Mouse (Mus musculus): ENCODE results near the gene Shank1. TPM values are rescaled to one million over a fixed set of nuclear protein-coding genes. Genes with fewer than 3 reads are reported as not detected.

Gene Shank1
- polyA plus RNA-seq, 1 experiment, result 0.07 TPM

DNA sequence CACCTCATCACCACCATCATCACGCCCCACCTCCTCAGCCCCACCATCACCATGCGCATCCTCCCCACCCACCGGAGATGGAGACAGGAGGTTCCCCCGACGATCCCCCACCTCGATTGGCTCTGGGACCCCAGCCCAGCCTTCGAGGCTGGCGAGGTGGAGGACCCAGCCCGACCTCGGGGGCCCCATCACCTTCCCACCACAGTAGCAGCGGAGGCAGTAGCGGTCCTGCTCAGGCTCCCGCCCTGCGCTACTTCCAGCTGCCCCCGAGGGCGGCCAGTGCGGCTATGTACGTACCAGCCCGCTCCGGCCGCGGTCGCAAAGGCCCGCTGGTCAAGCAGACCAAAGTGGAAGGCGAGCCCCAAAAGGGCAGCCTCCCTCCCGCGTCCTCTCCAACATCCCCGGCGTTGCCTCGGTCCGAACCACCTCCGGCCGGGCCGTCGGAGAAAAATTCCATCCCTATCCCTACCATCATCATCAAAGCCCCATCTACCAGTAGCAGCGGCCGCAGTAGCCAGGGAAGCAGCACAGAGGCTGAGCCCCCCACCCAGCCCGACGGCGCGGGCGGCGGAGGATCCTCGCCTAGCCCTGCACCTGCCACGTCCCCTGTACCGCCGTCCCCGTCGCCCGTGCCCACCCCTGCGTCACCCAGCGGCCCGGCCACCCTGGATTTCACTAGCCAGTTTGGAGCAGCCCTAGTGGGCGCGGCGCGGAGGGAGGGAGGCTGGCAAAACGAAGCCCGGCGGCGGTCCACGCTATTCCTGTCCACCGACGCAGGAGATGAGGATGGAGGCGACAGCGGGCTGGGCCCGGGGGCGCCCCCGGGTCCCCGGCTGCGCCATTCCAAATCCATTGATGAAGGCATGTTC is 42.1 kb downstream of the Shank1 start:
- H3K9me3 ChIP-seq, result no peaks in the 10 kb centered on the region
- peaks cover 99% of the 10 kb centered on the region for H3K27me3 ChIP-seq (replicated peaks)
- TF ChIP-seq FLI1 (IDR thresholded peaks at IDR 0.05; ENCODE audit: low read length) (no peak), GATA1 (IDR thresholded peaks at IDR 0.05; ENCODE audit: borderline replicate concordance, low read length) (no peak)
- H3K4me3 ChIP-seq (replicated peaks), result no peak overlapping the region
- no peaks in the 10 kb centered on the region for H3K36me3 ChIP-seq (replicated peaks; ENCODE audit: low read length)
- peaks cover 44% of the 10 kb centered on the region for H3K4me1 ChIP-seq

DNA sequence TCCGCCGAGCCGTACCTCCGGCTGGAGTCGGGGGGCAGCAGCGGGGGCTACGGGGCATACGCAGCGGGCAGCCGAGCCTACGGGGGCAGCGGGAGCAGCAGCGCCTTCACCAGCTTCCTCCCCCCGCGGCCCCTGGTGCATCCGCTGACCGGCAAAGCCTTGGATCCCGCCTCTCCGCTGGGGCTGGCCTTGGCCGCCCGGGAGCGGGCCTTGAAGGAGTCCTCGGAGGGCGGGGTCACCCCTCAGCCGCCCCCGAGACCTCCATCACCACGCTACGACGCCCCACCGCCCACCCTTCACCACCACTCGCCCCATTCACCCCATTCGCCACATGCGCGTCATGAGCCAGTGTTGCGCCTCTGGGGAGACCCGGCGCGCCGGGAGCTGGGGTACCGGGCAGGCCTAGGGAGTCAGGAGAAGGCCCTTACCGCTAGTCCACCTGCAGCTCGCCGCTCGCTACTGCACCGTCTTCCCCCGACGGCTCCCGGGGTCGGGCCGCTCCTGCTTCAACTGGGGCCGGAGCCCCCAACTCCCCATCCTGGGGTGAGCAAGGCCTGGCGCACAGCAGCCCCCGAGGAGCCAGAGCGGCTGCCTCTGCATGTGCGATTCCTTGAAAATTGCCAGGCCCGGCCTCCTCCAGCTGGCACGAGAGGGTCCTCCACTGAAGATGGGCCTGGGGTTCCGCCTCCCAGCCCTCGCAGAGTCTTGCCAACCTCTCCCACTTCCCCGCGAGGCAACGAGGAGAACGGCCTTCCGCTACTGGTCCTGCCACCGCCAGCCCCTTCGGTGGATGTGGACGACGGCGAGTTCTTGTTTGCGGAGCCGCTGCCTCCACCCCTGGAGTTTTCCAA is 42.9 kb downstream of the Shank1 start:
- no peak overlapping the region for H3K4me3 ChIP-seq (replicated peaks)
- TF ChIP-seq FLI1 (IDR thresholded peaks at IDR 0.05; ENCODE audit: low read length) (no peak), GATA1 (IDR thresholded peaks at IDR 0.05; ENCODE audit: borderline replicate concordance, low read length) (no peak)
- H3K9me3 ChIP-seq, result no peaks in the 10 kb centered on the region
- H3K36me3 ChIP-seq (replicated peaks; ENCODE audit: low read length), result no peaks in the 10 kb centered on the region
- H3K27me3 ChIP-seq (replicated peaks), result peaks cover 99% of the 10 kb centered on the region
- peaks cover 49% of the 10 kb centered on the region for H3K4me1 ChIP-seq

GRCm38 (mm10) chr7:44353601-44354340 is 43.7 kb downstream of the Shank1 start:
- Histone ChIP-seq H3K27me3 (replicated peaks) (peaks cover 97% of the 10 kb centered on the region), H3K9me3 (no peaks in the 10 kb centered on the region), H3K4me3 (replicated peaks) (no peak overlapping the region)

GRCm38 (mm10) chr7:44355411-44355810 is 45.4 kb downstream of the Shank1 start:
- no peak for TF ChIP-seq FLI1 (IDR thresholded peaks at IDR 0.05; ENCODE audit: low read length)
- no peak for TF ChIP-seq GATA1 (IDR thresholded peaks at IDR 0.05; ENCODE audit: borderline replicate concordance, low read length)
- no peaks in the 10 kb centered on the region for H3K9me3 ChIP-seq
- no peak overlapping the region for H3K4me3 ChIP-seq (replicated peaks)
- peaks cover 58% of the 10 kb centered on the region for H3K4me1 ChIP-seq
- peaks cover 94% of the 10 kb centered on the region for H3K27me3 ChIP-seq (replicated peaks)
- no peaks in the 10 kb centered on the region for H3K36me3 ChIP-seq (replicated peaks; ENCODE audit: low read length)

More at GRCm38 (mm10) chr7:44353601-44354340, 43.7 kb downstream of the Shank1 start:
- TF ChIP-seq FLI1 (IDR thresholded peaks at IDR 0.05; ENCODE audit: low read length) (no peak), GATA1 (IDR thresholded peaks at IDR 0.05; ENCODE audit: borderline replicate concordance, low read length) (no peak)
- Histone ChIP-seq H3K36me3 (replicated peaks; ENCODE audit: low read length) (no peaks in the 10 kb centered on the region), H3K4me1 (peaks cover 51% of the 10 kb centered on the region)

DNA sequence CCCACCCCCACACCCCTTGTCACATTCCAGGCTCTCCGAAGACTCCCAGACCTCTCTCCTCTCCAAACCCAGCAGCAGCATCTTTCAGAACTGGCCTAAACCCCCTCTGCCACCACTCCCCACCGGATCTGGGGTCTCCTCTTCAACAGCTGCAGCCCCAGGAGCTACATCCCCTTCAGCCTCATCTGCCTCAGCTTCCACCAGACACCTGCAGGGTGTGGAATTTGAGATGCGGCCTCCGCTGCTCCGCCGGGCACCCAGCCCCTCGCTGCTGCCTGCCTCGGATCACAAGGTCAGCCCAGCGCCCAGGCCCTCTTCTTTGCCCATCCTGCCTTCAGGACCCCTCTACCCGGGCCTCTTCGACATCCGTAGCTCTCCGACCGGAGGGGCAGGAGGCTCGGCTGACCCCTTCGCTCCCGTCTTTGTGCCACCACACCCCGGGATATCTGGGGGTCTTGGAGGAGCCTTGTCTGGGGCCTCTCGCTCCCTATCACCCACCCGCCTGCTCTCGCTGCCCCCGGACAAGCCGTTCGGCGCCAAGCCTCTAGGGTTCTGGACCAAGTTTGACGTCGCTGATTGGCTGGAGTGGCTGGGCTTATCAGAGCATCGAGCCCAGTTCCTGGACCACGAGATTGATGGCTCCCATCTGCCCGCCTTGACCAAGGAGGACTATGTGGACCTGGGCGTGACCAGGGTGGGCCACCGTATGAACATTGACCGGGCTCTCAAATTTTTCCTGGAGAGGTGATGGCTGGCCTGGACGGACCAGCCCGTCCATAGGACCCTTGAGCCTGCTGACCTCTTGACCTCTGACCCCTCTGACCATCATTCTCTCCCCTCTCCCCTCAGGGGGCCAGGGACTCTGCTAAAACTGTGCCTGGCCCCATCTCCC is 46.8 kb downstream of the Shank1 start:
- Histone ChIP-seq H3K27me3 (replicated peaks) (peaks cover 90% of the 10 kb centered on the region), H3K4me3 (replicated peaks) (no peak overlapping the region), H3K4me1 (peaks cover 50% of the 10 kb centered on the region), H3K9me3 (peaks cover 3% of the 10 kb centered on the region; the same call in 1 of the 2 replicates), H3K36me3 (replicated peaks; ENCODE audit: low read length) (no peaks in the 10 kb centered on the region)
- TF ChIP-seq GATA1 (IDR thresholded peaks at IDR 0.05; ENCODE audit: borderline replicate concordance, low read length), result no peak
- no peak for TF ChIP-seq FLI1 (IDR thresholded peaks at IDR 0.05; ENCODE audit: low read length)

DNA sequence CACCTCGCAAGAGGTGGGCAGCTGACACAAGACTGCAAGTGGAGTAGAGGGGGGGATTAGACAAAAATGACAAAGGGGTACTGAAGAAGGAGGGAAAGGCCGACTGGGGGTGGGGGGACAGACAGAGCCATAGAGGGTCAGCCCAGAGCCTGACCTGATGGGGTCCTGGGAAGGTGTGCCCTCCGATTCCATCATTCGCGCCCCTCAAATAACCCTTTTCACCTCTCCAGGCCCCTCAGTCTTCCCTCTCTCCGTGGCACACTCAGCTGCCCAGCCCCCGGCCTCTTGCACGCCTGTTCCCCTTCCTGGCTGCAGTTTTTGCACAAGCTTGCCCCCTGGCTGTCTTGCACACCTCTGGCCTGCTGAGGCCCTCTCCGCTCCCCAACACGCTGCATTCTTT is 47.5 kb downstream of the Shank1 start:
- no peak for TF ChIP-seq GATA1 (IDR thresholded peaks at IDR 0.05; ENCODE audit: borderline replicate concordance, low read length)
- TF ChIP-seq FLI1 (IDR thresholded peaks at IDR 0.05; ENCODE audit: low read length), result no peak
- H3K36me3 ChIP-seq (replicated peaks; ENCODE audit: low read length), result no peaks in the 10 kb centered on the region
- H3K27me3 ChIP-seq (replicated peaks), result peaks cover 90% of the 10 kb centered on the region
- no peak overlapping the region for H3K4me3 ChIP-seq (replicated peaks)
- H3K9me3 ChIP-seq, result peaks cover 3% of the 10 kb centered on the region; the same call in 1 of the 2 replicates
- peaks cover 44% of the 10 kb centered on the region for H3K4me1 ChIP-seq

DNA sequence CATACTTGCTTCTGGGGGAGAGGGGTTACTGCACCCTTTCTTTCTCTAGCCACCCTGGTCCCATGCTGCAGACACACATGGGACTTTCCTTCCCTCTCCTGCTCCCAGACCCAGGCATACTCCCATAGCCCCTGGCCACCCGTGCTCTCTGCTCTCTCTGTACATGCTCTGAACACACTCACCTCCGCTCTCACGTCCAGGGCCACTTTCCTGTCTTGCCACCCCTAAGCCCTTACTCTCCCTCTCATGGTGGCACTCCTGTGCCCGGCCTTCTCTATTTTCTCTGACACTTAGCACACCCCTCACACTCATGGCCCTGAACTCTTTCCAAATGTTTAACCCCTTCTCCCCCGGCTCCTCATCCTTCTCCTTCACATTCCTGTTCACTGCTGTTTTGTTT is 48.0 kb downstream of the Shank1 start:
- TF ChIP-seq FLI1 (IDR thresholded peaks at IDR 0.05; ENCODE audit: low read length), result no peak
- TF ChIP-seq GATA1 (IDR thresholded peaks at IDR 0.05; ENCODE audit: borderline replicate concordance, low read length), result no peak
- peaks cover 90% of the 10 kb centered on the region for H3K27me3 ChIP-seq (replicated peaks)
- no peaks in the 10 kb centered on the region for H3K36me3 ChIP-seq (replicated peaks; ENCODE audit: low read length)
- H3K4me3 ChIP-seq (replicated peaks), result no peak overlapping the region
- peaks cover 44% of the 10 kb centered on the region for H3K4me1 ChIP-seq
- H3K9me3 ChIP-seq, result peaks cover 3% of the 10 kb centered on the region; the same call in 1 of the 2 replicates

GRCm38 (mm10) chr7:44358886-44359654 is 49.0 kb downstream of the Shank1 start:
- H3K4me3 ChIP-seq (replicated peaks), result peak overlapping the region; percentile 50
- peaks cover 86% of the 10 kb centered on the region for H3K27me3 ChIP-seq (replicated peaks)

More at GRCm38 (mm10) chr7:44358886-44359654, 49.0 kb downstream of the Shank1 start:
- H3K9me3 ChIP-seq, result peaks cover 7% of the 10 kb centered on the region
- TF ChIP-seq FLI1 (IDR thresholded peaks at IDR 0.05; ENCODE audit: low read length), result no peak
- no peak for TF ChIP-seq GATA1 (IDR thresholded peaks at IDR 0.05; ENCODE audit: borderline replicate concordance, low read length)
- no peaks in the 10 kb centered on the region for H3K36me3 ChIP-seq (replicated peaks; ENCODE audit: low read length)
- peaks cover 38% of the 10 kb centered on the region for H3K4me1 ChIP-seq
